Comparison of ENCODE assay signal across 8 mouse cellular contexts in genomic region chr17:24653967-24654710, GRCm38 (mm10). TPM values are rescaled to one million over a fixed set of nuclear protein-coding genes. Genes with fewer than 3 reads are reported as not detected.
DNase-seq lines count a peak whose midpoint lies in the region; ATAC-seq and TF ChIP-seq lines count a peak whose summit lies in the region.

No protein-coding gene starts in this region.

- peak overlapping the region; percentile 46 for H3K4me2 ChIP-seq in hindbrain, embryonic 12.5 days (replicated peaks)
- H3K4me2 ChIP-seq in limb, embryonic 11.5 days (ENCODE audit: low read depth, severe bottlenecking) = peak overlapping the region; percentile 53

- no peak overlapping the region for H3K9ac ChIP-seq in hindbrain, embryonic 12.5 days
- H3K9ac ChIP-seq in limb, embryonic 11.5 days (ENCODE audit: low read length) = peak overlapping the region; percentile 59

- H3K27me3 ChIP-seq in hindbrain, embryonic 12.5 days = peaks cover 63% of the 10 kb centered on the region
- peaks cover 24% of the 10 kb centered on the region for H3K27me3 ChIP-seq in limb, embryonic 11.5 days (ENCODE audit: control insufficient read depth, insufficient read depth, low read length)
- H3K27me3 ChIP-seq in midbrain, embryonic 10.5 days (ENCODE audit: low read depth, poor library complexity, severe bottlenecking) = peaks cover 88% of the 10 kb centered on the region
- H3K27me3 ChIP-seq in spleen, adult 2 months (ENCODE audit: control insufficient read depth, insufficient read depth, low read length) = peaks cover 18% of the 10 kb centered on the region

- peak; percentile 97 for TF ChIP-seq CTCF in spleen, adult 2 months (IDR thresholded peaks at IDR 0.05; ENCODE audit: extremely low read depth, insufficient read depth, insufficient read length, insufficient replicate concordance)

- H3K9me3 ChIP-seq in hindbrain, embryonic 12.5 days (replicated peaks) = no peaks in the 10 kb centered on the region
- H3K9me3 ChIP-seq in limb, embryonic 11.5 days (ENCODE audit: control insufficient read depth, low read length) = no peaks in the 10 kb centered on the region
- no peaks in the 10 kb centered on the region for H3K9me3 ChIP-seq in midbrain, embryonic 10.5 days (replicated peaks)

- H3K4me3 ChIP-seq in hindbrain, embryonic 12.5 days = peak overlapping the region; percentile 14; the same call in 1 of the 2 replicates
- H3K4me3 ChIP-seq in limb, embryonic 11.5 days (ENCODE audit: low read depth, low read length) = peak overlapping the region; percentile 20
- H3K4me3 ChIP-seq in midbrain, embryonic 10.5 days = peak overlapping the region; percentile 42
- H3K4me3 ChIP-seq in spleen, adult 2 months (ENCODE audit: extremely low read depth, insufficient read depth, insufficient read length) = no peak overlapping the region

- no peak overlapping the region for H3K27ac ChIP-seq in hindbrain, embryonic 12.5 days
- no peak overlapping the region for H3K27ac ChIP-seq in limb, embryonic 11.5 days (replicated peaks; ENCODE audit: low read depth, low read length)
- H3K27ac ChIP-seq in midbrain, embryonic 10.5 days (replicated peaks) = 0 out of 2 replicates have a peak overlapping the region, but pooled peaks have one; percentile 28
- H3K27ac ChIP-seq in spleen, adult 2 months (ENCODE audit: insufficient read depth, low read length) = no peak overlapping the region

- TF ChIP-seq POLR2A in spleen, adult 2 months (IDR thresholded peaks at IDR 0.05; ENCODE audit: low read depth, low read length) = no peak

- H3K36me3 ChIP-seq in hindbrain, embryonic 12.5 days = no peaks in the 10 kb centered on the region
- no peaks in the 10 kb centered on the region for H3K36me3 ChIP-seq in limb, embryonic 11.5 days (ENCODE audit: control insufficient read depth, insufficient read depth, low read length)
- H3K36me3 ChIP-seq in midbrain, embryonic 10.5 days = no peaks in the 10 kb centered on the region
- no peaks in the 10 kb centered on the region for H3K36me3 ChIP-seq in spleen, adult 2 months (ENCODE audit: control insufficient read depth, insufficient read depth, low read length)

- DNase-seq in layer of hippocampus, adult 11-12 months (ENCODE audit: low spot score) = peak; percentile 66
- DNase-seq in layer of hippocampus, adult 9-10 months (ENCODE audit: low spot score) = no peak
- DNase-seq in cerebellum, adult 9-11 months = peak; percentile 73
- peak; percentile 54 for DNase-seq in forelimb bud, embryonic 11.5 days (ENCODE audit: low read depth, low spot score)
- peak; percentile 94 for DNase-seq in limb, embryonic 11.5 days (ENCODE audit: low spot score)
- DNase-seq in midbrain, embryonic 10.5 days (ENCODE audit: low spot score) = peak; percentile 88
- DNase-seq in spleen, adult 2 months (ENCODE audit: low read depth in 1 of 2, low spot score in 2 of 2) = peak; percentile 32 to 57

- WGBS in hindbrain, embryonic 12.5 days = 6% methylated on average over 16 of the region's 19 CpGs
- 9% methylated on average over 19 of the region's 19 CpGs for WGBS in limb, embryonic 11.5 days
- 6% methylated on average over 19 of the region's 19 CpGs for WGBS in midbrain, embryonic 10.5 days
- 10% methylated on average over 19 of the region's 19 CpGs for WGBS in spleen, adult 2 months

- ATAC-seq in hindbrain, embryonic 12.5 days (ENCODE audit: low FRiP score) = no peak
- peak; percentile 41; the same call in 1 of the 2 replicates for ATAC-seq in limb, embryonic 11.5 days (ENCODE audit: insufficient number of reproducible peaks, low FRiP score, low TSS enrichment, low read depth)

- peaks cover 23% of the 10 kb centered on the region for H3K4me1 ChIP-seq in hindbrain, embryonic 12.5 days
- H3K4me1 ChIP-seq in limb, embryonic 11.5 days (ENCODE audit: control insufficient read depth, insufficient read depth, low read length) = peaks cover 18% of the 10 kb centered on the region
- H3K4me1 ChIP-seq in midbrain, embryonic 10.5 days = peaks cover 36% of the 10 kb centered on the region
- H3K4me1 ChIP-seq in spleen, adult 2 months (ENCODE audit: control insufficient read depth, insufficient read depth, insufficient read length) = peaks cover 10% of the 10 kb centered on the region

RNA-seq across cellular contexts. Expression of gene Slc9a3r2, which starts 4.0 kb away (rescaled TPM):
- 39.2 and 39.6 TPM in 2 replicates for polyA plus RNA-seq in hindbrain, embryonic 12.5 days (2016; fragmentation: Nextera tagmentation; extraction: Ambion mirVana)
- polyA plus RNA-seq in limb, embryonic 11.5 days (2014; fragmentation: Nextera tagmentation; extraction: Ambion mirVana) = 59.3 and 60.4 TPM in 2 replicates
- polyA plus RNA-seq in midbrain, embryonic 10.5 days (2016; fragmentation: Nextera tagmentation; extraction: Ambion mirVana) = 30.2 and 33.2 TPM in 2 replicates
- 62.2 and 66.7 TPM in 2 replicates for polyA plus RNA-seq in spleen, adult 2 months (2012; rRNA removed)

RNA-seq across cellular contexts. Expression of gene Npw, which starts 4.1 kb away (rescaled TPM):
- not detected in 2 replicates for polyA plus RNA-seq in hindbrain, embryonic 12.5 days (2016; fragmentation: Nextera tagmentation; extraction: Ambion mirVana)
- 0.31 and 0.54 TPM in 2 replicates for polyA plus RNA-seq in limb, embryonic 11.5 days (2014; fragmentation: Nextera tagmentation; extraction: Ambion mirVana)
- polyA plus RNA-seq in midbrain, embryonic 10.5 days (2016; fragmentation: Nextera tagmentation; extraction: Ambion mirVana) = not detected in 2 replicates
- 0.71 and 1.7 TPM in 2 replicates for polyA plus RNA-seq in spleen, adult 2 months (2012; rRNA removed)

RNA-seq across cellular contexts. Expression of gene Zfp598, which starts 15.3 kb away (rescaled TPM):
- 23.0 and 25.2 TPM in 2 replicates for polyA plus RNA-seq in hindbrain, embryonic 12.5 days (2016; fragmentation: Nextera tagmentation; extraction: Ambion mirVana)
- 36.3 and 42.0 TPM in 2 replicates for polyA plus RNA-seq in limb, embryonic 11.5 days (2014; fragmentation: Nextera tagmentation; extraction: Ambion mirVana)
- 21.7 and 24.3 TPM in 2 replicates for polyA plus RNA-seq in midbrain, embryonic 10.5 days (2016; fragmentation: Nextera tagmentation; extraction: Ambion mirVana)
- polyA plus RNA-seq in spleen, adult 2 months (2012; rRNA removed) = 59.7 and 77.0 TPM in 2 replicates

RNA-seq across cellular contexts. Expression of gene Nthl1, which starts 21.7 kb away (rescaled TPM):
- 14.4 and 15.7 TPM in 2 replicates for polyA plus RNA-seq in hindbrain, embryonic 12.5 days (2016; fragmentation: Nextera tagmentation; extraction: Ambion mirVana)
- polyA plus RNA-seq in limb, embryonic 11.5 days (2014; fragmentation: Nextera tagmentation; extraction: Ambion mirVana) = 19.5 and 23.2 TPM in 2 replicates
- polyA plus RNA-seq in midbrain, embryonic 10.5 days (2016; fragmentation: Nextera tagmentation; extraction: Ambion mirVana) = 25.2 and 25.3 TPM in 2 replicates
- polyA plus RNA-seq in spleen, adult 2 months (2012; rRNA removed) = 7.1 and 8.1 TPM in 2 replicates

RNA-seq across cellular contexts. Expression of gene Tsc2, which starts 21.7 kb away (rescaled TPM):
- 85.5 and 86.2 TPM in 2 replicates for polyA plus RNA-seq in hindbrain, embryonic 12.5 days (2016; fragmentation: Nextera tagmentation; extraction: Ambion mirVana)
- 62.7 and 66.8 TPM in 2 replicates for polyA plus RNA-seq in limb, embryonic 11.5 days (2014; fragmentation: Nextera tagmentation; extraction: Ambion mirVana)
- polyA plus RNA-seq in midbrain, embryonic 10.5 days (2016; fragmentation: Nextera tagmentation; extraction: Ambion mirVana) = 62.7 and 79.2 TPM in 2 replicates
- 86.1 and 90.2 TPM in 2 replicates for polyA plus RNA-seq in spleen, adult 2 months (2012; rRNA removed)
